ENCODE assay signal across 9 mouse cellular contexts in the genomic region with DNA sequence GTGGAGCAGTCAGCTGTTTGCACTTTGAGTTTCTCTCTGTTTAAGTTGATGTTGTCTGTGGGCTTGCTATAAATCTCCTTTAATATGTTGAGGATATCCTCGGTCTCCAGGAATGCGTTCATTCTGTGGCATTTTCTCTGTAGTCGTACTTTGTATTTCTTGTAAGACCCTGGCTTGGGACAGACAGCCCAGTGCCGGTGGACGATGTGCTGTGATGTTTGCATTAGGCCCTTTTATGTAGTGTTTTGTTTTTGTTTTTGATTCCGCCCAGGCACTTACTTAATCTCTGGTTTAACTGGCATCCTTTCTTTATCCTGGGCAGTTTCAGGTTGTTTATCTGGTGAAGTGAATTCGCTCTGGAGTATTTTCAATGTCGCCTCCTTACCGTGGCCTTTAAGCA. TPM values are rescaled to one million over a fixed set of nuclear protein-coding genes. Genes with fewer than 3 reads are reported as not detected.
A peak's percentile ranks its signal among the peaks of the same experiment; 100 is the strongest.
DNase-seq lines count a peak whose midpoint lies in the region; ATAC-seq lines count a peak whose summit lies in the region.
"Had no signal": no experiment of that assay in that cellular context is flagged by ENCODE, and none has a peak within 500 bp of the region (broad histone marks: within the 10 kb centered on the region; RNA-seq: fewer than 3 reads in every experiment).

No protein-coding gene starts in this region.

- no peak overlapping the region for H3K27ac ChIP-seq in kidney, embryonic 16.5 days (ENCODE audit: low read length)
- peak overlapping the region; percentile 84 for H3K27ac ChIP-seq in hindbrain, embryonic 10.5 days
- H3K27ac ChIP-seq in midbrain, embryonic 14.5 days (replicated peaks; ENCODE audit: low read depth, low read length): peak overlapping the region; percentile 74
- H3K27ac ChIP-seq: limb, embryonic 13.5 days had no signal

- no peaks in the 10 kb centered on the region for H3K9me3 ChIP-seq in kidney, embryonic 16.5 days (ENCODE audit: low read length)
- 0 out of 2 replicates have a peak, but pooled peaks cover 3% of the 10 kb centered on the region for H3K9me3 ChIP-seq in hindbrain, embryonic 10.5 days
- no peaks in the 10 kb centered on the region for H3K9me3 ChIP-seq in midbrain, embryonic 14.5 days (ENCODE audit: control insufficient read depth, low read length)
- H3K9me3 ChIP-seq: limb, embryonic 13.5 days had no signal

- no peaks in the 10 kb centered on the region; the same call in 1 of the 2 replicates for H3K36me3 ChIP-seq in kidney, embryonic 16.5 days (ENCODE audit: insufficient read depth, low read length)
- peaks cover 3% of the 10 kb centered on the region for H3K36me3 ChIP-seq in hindbrain, embryonic 10.5 days
- no peaks in the 10 kb centered on the region for H3K36me3 ChIP-seq in midbrain, embryonic 14.5 days (ENCODE audit: control insufficient read depth, insufficient read depth, low read length)
- H3K36me3 ChIP-seq: limb, embryonic 13.5 days had no signal

- no peak for ATAC-seq in kidney, embryonic 16.5 days (ENCODE audit: low FRiP score, low TSS enrichment)
- no peak for ATAC-seq in midbrain, embryonic 14.5 days (ENCODE audit: low FRiP score, low TSS enrichment)

- no peaks in the 10 kb centered on the region for H3K27me3 ChIP-seq in kidney, embryonic 16.5 days (ENCODE audit: insufficient read depth, low read length)
- no peaks in the 10 kb centered on the region for H3K27me3 ChIP-seq in hindbrain, embryonic 10.5 days (ENCODE audit: insufficient read depth, poor library complexity, severe bottlenecking)
- no peaks in the 10 kb centered on the region for H3K27me3 ChIP-seq in midbrain, embryonic 14.5 days (ENCODE audit: control insufficient read depth, insufficient read depth, low read length)
- H3K27me3 ChIP-seq: limb, embryonic 13.5 days had no signal

- H3K4me1 ChIP-seq in kidney, embryonic 16.5 days (ENCODE audit: insufficient read depth, low read length): peaks cover 42% of the 10 kb centered on the region
- peaks cover 45% of the 10 kb centered on the region for H3K4me1 ChIP-seq in hindbrain, embryonic 10.5 days (replicated peaks)
- H3K4me1 ChIP-seq in midbrain, embryonic 14.5 days (ENCODE audit: control insufficient read depth, insufficient read depth, low read length): peaks cover 42% of the 10 kb centered on the region

- no peak overlapping the region for H3K4me3 ChIP-seq in kidney, embryonic 16.5 days (ENCODE audit: low read length)
- no peak overlapping the region for H3K4me3 ChIP-seq in hindbrain, embryonic 10.5 days
- no peak overlapping the region for H3K4me3 ChIP-seq in midbrain, embryonic 14.5 days (replicated peaks; ENCODE audit: low read depth, low read length)
- H3K4me3 ChIP-seq: limb, embryonic 13.5 days had no signal

- intact Hi-C loops in left cerebral cortex, postnatal 4 days (cut with DNase I): no loop called here

- peak; percentile 2 for DNase-seq in adrenal gland, postnatal 14 days
- no peak for DNase-seq in adrenal gland, adult 2 months
- DNase-seq in kidney, adult 11 months: no peak
- DNase-seq in hindbrain, embryonic 10.5 days (ENCODE audit: low spot score): peak; percentile 8
- no peak for DNase-seq in midbrain, embryonic 14.5 days
- no peak for DNase-seq in left cerebral cortex, postnatal 4 days
- DNase-seq in gastrocnemius, postnatal 4 days (ENCODE audit: low spot score in 2 of 2): no peak

- WGBS in kidney, embryonic 16.5 days: 15% methylated on average over 9 of the region's 9 CpGs
- 42% methylated on average over 9 of the region's 9 CpGs for WGBS in hindbrain, embryonic 10.5 days
- 14% methylated on average over 9 of the region's 9 CpGs for WGBS in midbrain, embryonic 14.5 days

- no peak overlapping the region for H3K9ac ChIP-seq in kidney, embryonic 16.5 days (replicated peaks; ENCODE audit: low read length)
- H3K9ac ChIP-seq in midbrain, embryonic 14.5 days (replicated peaks; ENCODE audit: low read length): peak overlapping the region; percentile 28; the same call in 1 of the 2 replicates
- H3K9ac ChIP-seq: limb, embryonic 13.5 days had no signal

- H3K4me2 ChIP-seq in kidney, embryonic 16.5 days (replicated peaks; ENCODE audit: low read depth, low read length): peak overlapping the region; percentile 1; the same call in 1 of the 2 replicates
- peak overlapping the region; percentile 30 for H3K4me2 ChIP-seq in midbrain, embryonic 14.5 days (ENCODE audit: low read length)
- H3K4me2 ChIP-seq: limb, embryonic 13.5 days had no signal

RNA-seq across cellular contexts. Expression of gene Ccdc6, which starts 22.5 kb away (rescaled TPM):
- total RNA-seq in adrenal gland, postnatal 14 days (2021): 54.7 and 61.2 TPM in 2 replicates
- 10 to 100 TPM; 42.0 to 94.0 TPM for total RNA-seq in adrenal gland, adult 2 months (2021)
- 19.7 and 22.0 TPM in 2 replicates for polyA plus RNA-seq in adrenal gland, adult 2 months (2012; rRNA removed)
- polyA plus RNA-seq in kidney, embryonic 16.5 days (2015; fragmentation: Nextera tagmentation; extraction: Ambion mirVana): 18.3 and 22.4 TPM in 2 replicates
- 14.2 and 18.2 TPM in 2 replicates for polyA plus RNA-seq in hindbrain, embryonic 10.5 days (2016; fragmentation: Nextera tagmentation; extraction: Ambion mirVana)
- polyA plus RNA-seq in midbrain, embryonic 14.5 days (2014; fragmentation: Nextera tagmentation; extraction: Ambion mirVana): 34.9 and 39.7 TPM in 2 replicates
- 10 to 100 TPM; 68.1 to 70.5 TPM for total RNA-seq in left cerebral cortex, postnatal 4 days (2021)
- total RNA-seq in gastrocnemius, postnatal 4 days (2021): 10 to 100 TPM; 65.3 to 73.4 TPM

Comparison
In these comparisons a context has a peak if more than half of its experiments do, and no peak if none do; other contexts are left out.
1. DNase-seq: peak in adrenal gland, postnatal 14 days (single experiment) and hindbrain, embryonic 10.5 days (single experiment); none in adrenal gland, adult 2 months (single experiment), kidney, adult 11 months (single experiment), midbrain, embryonic 14.5 days (single experiment), left cerebral cortex, postnatal 4 days (single experiment) and gastrocnemius, postnatal 4 days (0 of 2).